Mouse (Mus musculus): ENCODE results near the gene Xkr8.

DNA sequence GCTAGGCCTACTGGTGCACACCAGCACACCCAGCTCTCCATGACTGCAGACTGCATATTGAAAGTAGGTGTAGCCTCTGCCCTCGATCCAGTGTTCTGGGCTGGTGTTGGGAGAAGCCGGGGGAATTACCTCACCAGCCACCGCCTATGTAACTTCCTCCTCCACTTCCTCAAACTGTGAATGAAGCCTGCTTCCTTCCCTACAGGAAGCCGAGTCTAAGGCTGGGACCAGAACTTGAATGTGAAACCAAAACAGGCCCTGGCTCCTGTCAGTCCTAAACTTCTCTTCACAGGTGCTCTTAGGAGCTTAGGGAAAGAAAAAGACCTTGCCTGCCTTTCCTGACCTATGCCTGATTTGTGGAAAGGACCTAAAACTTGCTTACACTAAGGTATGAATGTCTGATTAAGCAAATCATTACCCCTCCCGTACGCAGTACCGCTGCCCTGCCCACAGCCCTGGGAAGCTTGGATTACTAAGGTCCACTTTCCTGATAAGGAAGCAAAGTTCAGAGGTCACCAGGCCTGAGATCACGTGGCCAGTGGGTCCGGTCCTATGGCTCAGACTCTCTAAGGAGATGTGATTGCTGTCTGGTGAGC is 15.4 kb upstream of the Xkr8 start:
- no peak for TF ChIP-seq CTCF (IDR thresholded peaks at IDR 0.05; ENCODE audit: insufficient read depth, low read depth, low read length)
- TF ChIP-seq POLR2A (IDR thresholded peaks at IDR 0.05; ENCODE audit: insufficient read depth, low read depth, low read length), result no peak
